Mouse (Mus musculus) stomach, adult 2 months (tissue): ENCODE results near the gene Rnasek. TPM values are rescaled to one million over a fixed set of nuclear protein-coding genes. Genes with fewer than 3 reads are reported as not detected.

ENCODE experiments used
- polyA plus RNA-seq: library from polyadenylated mRNA; depleted of rRNA; stranded (reverse); fragments of >200 nt; gene quantifications from 2 replicates; pipeline ENCODE4 v1.2.3, GENCODE M21; 2012; rRNA removed

Rnasek gene
- 128 and 152 TPM in 2 replicates for polyA plus RNA-seq

DNA sequence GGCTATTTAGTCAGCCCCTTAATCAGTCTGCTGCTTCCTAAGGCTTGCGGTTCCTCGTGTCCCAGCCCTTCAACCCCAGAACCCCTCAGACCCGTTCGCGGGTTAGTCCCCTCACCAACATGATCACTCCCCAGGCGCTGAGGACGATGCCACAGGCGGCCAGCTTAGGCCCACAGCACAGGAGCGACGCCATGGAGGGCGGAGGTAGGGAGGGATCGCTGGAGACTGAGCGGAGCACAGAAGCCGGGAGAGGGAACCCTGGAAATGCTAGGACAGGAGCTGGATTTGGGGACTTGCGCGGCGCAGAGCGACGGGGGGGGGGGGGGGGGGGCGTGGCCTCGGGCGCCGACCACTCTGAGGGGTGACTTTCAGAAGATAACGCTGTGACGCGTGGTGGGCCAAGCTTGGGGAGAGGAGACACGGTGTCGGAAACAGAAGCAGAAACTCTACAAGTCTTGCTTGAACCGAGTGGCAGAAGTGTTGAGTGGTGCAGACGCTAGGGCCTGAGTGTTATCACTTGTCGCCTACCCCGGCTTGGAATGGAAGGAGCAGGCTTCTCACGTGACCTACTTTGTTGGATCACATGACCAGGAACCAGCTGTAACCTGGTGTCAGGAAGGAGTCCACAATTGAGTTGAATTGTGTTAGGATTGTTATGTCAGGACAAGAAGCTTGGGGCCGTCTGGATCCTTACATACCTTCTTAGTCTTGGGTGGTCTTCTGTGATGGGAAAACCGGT is at the start of gene Rnasek, which contains the start of gene Gm21988:
Gene Rnasek (minus strand): TSS at position 302 of the 739 bp plus-strand sequence.
Gene Gm21988 (minus strand): TSS at position 290 of the 739 bp plus-strand sequence.

GRCm38 (mm10) chr11:70254931-70255531 is 15.4 kb upstream of the Rnasek start, which contains the start of gene Alox12:
Gene Alox12 (minus strand): TSS chr11:70255353.

GRCm38 (mm10) chr11:70237457-70238167 is 2.0 kb downstream of the Rnasek start, which contains the start of gene 0610010K14Rik:
Gene 0610010K14Rik (minus strand): TSS chr11:70237914.

DNA sequence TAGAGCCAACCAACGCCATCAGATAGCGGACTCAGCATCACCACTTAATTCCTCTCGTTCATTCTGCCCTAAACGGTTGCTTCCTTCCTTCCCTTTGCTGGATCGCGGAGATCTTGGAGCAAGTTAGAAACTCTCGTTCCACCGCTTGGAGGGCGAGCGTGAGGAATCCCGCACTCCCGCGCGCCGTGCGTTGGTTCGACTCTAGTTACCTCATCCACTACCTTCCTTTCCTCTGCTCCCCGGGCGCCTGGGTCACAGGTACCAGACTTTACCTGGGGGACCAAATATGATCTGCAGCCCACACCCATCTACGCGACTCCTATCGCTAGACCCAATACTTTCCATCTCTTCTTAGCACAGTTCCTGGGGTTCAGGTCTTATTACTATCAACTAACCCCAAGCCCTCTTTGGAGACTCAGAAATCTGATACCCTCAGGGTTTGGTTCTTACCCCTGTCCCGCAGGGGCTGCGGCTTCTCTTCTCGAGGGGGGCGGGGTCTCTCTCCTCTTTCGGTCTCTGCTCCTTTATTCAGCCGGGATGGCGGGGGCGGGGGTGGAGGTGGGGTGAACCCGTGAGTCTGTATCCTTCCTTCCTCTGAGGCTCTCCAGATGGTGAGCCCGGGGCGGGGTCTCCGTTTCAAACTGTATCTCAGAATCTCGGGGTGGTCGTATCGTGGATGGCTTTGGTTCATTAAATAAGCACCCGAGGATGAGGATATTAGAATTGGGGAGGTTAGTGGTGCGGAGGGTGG is 10.2 kb downstream of the Rnasek start, which contains the start of gene Bcl6b:
Gene Bcl6b (minus strand): TSS at position 539 of the 751 bp plus-strand sequence.

GRCm38 (mm10) chr11:70220731-70221602 is 18.7 kb downstream of the Rnasek start, which contains the start of gene Slc16a13:
Gene Slc16a13 (minus strand): TSS chr11:70221064.

GRCm38 (mm10) chr11:70212423-70212822 is 27.2 kb downstream of the Rnasek start, which contains the start of gene Slc16a11:
Gene Slc16a11 (plus strand): TSS chr11:70212752.

Other genes starting within 250 kb of the Rnasek start
- gene Gabarap, start 248.7 kb downstream of the Rnasek start, polyA plus RNA-seq, result 180 and 211 TPM in 2 replicates
- gene Phf23, start 244.1 kb downstream of the Rnasek start, polyA plus RNA-seq, result 2.7 and 4.8 TPM in 2 replicates
- gene Dvl2, start 239.2 kb downstream of the Rnasek start, polyA plus RNA-seq, result 5.2 and 6.7 TPM in 2 replicates
- gene Acadvl, start 224.4 kb downstream of the Rnasek start, polyA plus RNA-seq, result 53.2 and 55.7 TPM in 2 replicates
- gene Dlg4, start 222.9 kb downstream of the Rnasek start, polyA plus RNA-seq, result 5.7 and 6.6 TPM in 2 replicates
- gene Asgr1, start 185.8 kb downstream of the Rnasek start, polyA plus RNA-seq, result 0.32 TPM in 1 of 2 replicates, not detected in the other
- 0.20 and 0.28 TPM in 2 replicates for gene Asgr2, start 147.2 kb downstream of the Rnasek start, polyA plus RNA-seq
- gene Mgl2, start 109.5 kb downstream of the Rnasek start, polyA plus RNA-seq, result 1.7 TPM in 2 replicates
- 1.6 and 2.4 TPM in 2 replicates for gene Clec10a, start 83.6 kb downstream of the Rnasek start, polyA plus RNA-seq
- 36.1 and 38.9 TPM in 2 replicates for gene Slc16a11, start 27.1 kb downstream of the Rnasek start, polyA plus RNA-seq
- 3.0 and 3.9 TPM in 2 replicates for gene Slc16a13, start 18.8 kb downstream of the Rnasek start, polyA plus RNA-seq
- 1.9 and 2.1 TPM in 2 replicates for gene Bcl6b, start 10.0 kb downstream of the Rnasek start, polyA plus RNA-seq
- 20.2 and 24.1 TPM in 2 replicates for gene 0610010K14Rik, start 1.9 kb downstream of the Rnasek start, polyA plus RNA-seq
- gene Gm21988, start within 50 bp of the Rnasek start, polyA plus RNA-seq, result 4.3 and 5.2 TPM in 2 replicates
- gene Alox12, start 15.5 kb upstream of the Rnasek start, polyA plus RNA-seq, result 3.8 and 5.6 TPM in 2 replicates
- 0.29 and 0.41 TPM in 2 replicates for gene Alox12e, start 82.8 kb upstream of the Rnasek start, polyA plus RNA-seq
- gene Alox15, start 112.2 kb upstream of the Rnasek start, polyA plus RNA-seq, result 3.4 and 10.5 TPM in 2 replicates
- gene Pelp1, start 170.2 kb upstream of the Rnasek start, polyA plus RNA-seq, result 9.3 and 10.3 TPM in 2 replicates
- 16.9 and 23.4 TPM in 2 replicates for gene Arrb2, start 192.8 kb upstream of the Rnasek start, polyA plus RNA-seq
- gene Med11, start 212.1 kb upstream of the Rnasek start, polyA plus RNA-seq, result 6.9 and 7.9 TPM in 2 replicates
- 2.3 TPM in 2 replicates for gene Zmynd15, start 219.6 kb upstream of the Rnasek start, polyA plus RNA-seq
- gene Cxcl16, start 220.1 kb upstream of the Rnasek start, polyA plus RNA-seq, result 14.1 and 16.5 TPM in 2 replicates